Mouse (Mus musculus): Measurements from ENCODE around the gene Mef2d.
A peak's percentile ranks its signal among the peaks of the same experiment; 100 is the strongest.

The Mef2d gene

DNA sequence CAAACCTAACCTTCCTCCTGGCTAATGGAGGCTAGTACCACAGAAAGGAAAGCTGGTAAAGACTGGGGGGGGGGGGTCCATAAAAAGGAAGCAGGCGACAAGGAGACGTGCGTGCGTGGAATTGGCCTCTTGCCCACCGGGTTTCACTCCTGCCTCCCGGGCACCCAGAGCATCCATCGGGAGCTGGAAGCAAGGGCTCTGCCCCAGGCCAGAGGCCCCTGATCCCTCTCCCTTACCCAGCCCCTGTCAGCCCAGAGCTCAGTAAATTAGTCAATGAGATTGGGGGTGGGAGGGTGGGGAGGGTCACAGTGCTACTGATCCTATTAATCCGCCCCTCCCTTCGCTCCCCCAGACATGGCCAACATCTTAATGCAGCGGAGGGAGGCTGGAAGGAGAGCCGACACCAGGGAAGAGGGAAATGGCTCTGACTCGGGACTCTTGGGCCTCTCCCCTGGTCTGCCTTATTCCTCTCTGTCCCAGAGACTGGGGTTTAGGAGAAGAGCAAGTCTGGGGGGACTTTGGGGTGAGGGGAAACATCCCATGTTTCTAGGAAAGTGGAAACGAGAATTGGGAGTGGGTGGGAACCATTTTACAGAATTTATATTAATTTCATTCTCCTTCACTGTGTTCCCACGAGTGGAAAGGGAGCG lies 65.4 kb downstream of the Mef2d start:
- DNase-seq (ENCODE audit: low read depth, low spot score), result no peak

DNA sequence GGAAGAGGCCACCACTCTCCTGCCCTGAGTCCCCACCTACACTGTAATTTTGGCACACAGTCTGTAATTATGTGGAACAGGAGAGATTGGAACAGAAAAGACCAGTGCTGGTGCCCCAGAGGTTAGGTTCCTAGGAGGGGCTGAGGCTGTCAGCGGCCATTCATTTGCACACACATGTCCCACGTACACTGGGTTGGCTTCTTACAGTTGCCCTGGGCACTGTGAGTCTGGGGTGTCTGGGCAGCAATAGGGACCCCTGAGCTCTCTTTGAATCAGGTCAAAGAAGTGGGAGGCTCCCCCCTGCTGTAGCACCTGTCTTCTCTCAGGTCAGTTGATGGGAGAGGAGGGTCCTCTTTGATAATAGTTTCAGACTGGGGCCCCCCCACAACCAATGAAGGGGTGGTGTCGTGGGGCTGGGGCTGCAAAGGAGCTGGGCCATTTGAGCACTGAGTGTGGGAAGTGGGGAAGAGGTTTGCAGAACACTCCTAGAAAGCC lies 66.1 kb downstream of the Mef2d start:
- DNase-seq (ENCODE audit: low read depth, low spot score), result no peak

DNA sequence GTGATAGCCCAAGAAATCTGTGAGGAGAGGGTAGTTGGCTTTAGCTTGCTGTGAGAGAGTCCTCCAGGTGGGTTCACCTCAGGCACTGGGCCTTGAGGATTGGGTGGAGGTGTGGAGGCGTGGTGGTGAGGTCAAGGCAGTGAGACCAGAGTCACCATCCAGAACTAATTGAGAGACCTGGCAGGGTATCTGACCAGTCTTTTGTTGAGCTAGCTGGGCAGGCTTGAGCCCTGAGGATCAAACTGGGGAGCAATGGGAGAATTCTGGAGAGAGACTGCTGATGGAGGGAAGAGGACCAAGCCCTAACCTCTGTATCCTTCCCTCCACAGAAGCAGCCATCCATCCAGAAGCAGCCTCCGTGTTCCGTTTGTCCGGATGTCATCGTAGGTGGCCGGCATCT lies 67.1 kb downstream of the Mef2d start:
- no peak for DNase-seq (ENCODE audit: low read depth, low spot score)

DNA sequence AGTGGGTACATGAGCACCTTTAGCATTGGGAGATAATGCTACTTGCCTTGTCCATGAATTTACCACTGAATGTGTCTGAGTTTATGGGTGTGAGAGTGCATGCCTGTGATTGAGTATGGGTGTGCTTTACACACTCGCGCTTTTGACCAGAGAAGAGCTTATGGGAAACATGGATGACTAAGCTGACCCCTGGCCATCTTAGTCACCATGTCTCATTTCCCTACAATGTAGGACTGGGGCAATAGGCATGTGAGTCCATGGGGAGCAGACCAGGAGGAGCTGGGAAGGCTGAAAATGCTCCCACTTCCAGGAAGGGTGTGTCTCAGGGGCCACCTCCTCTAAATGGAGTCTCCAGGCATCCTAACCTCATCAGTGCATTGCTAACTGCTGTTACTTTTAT lies 67.9 kb downstream of the Mef2d start:
- no peak for DNase-seq (ENCODE audit: low read depth, low spot score)

DNA sequence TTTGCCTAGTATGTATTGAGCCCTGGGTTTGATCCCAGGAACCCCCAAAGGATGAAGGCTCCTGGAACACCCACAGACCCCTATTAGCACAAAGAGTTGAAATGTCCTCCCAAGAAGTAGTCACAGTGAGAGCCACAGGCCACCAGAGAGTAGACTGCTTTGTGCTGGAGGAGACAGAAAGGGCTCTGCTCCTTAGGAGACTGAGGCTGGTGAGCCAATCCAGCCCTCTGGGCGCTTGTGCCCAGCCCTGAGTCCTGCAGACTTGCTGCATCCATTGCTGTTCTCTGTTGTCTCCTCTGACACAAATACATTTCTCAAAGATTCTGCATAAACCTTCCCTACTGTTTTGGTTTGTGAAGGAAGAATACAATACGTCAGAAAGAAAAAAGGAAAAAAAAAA lies 68.7 kb downstream of the Mef2d start:
- no peak for DNase-seq (ENCODE audit: low read depth, low spot score)

DNA sequence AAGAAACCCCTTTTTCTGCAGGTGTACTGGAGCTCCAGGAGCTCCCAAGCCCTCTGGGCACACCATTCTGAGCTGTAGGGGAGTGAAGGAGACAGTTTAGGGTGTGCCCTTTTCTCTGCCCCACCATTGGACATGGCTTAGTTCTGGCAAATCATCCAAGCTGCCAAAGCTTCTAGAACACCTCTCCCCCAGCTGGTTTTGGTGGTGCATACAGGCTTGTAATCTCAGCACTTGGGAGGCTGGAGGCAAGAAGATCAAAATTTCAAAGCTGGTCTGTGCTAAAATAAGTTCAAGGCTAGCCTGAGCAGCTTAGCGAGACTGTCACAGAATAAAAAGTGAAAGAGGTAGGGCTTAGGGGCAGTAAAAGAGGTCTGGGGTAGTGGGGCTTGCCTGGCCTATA lies 70.2 kb downstream of the Mef2d start:
- DNase-seq (ENCODE audit: low read depth, low spot score), result no peak

DNA sequence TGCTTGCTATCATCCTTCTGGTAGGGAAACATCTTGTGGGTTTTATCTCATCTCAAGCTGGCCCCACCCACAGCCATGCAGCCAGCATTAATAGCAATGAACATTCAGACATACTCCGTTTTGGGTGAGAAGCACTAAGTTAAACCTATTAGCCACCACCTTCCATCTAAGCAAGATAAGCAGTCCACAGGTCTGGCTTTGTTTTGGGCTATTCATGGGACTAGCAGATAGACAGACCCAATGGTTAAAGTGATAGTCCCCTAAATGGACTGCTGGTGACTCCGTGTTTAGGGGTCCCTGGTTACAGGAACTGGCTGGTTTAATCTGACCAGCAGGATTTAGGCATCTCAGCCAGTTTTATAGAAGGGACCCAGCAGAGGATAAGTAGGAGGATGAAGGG lies 70.8 kb downstream of the Mef2d start:
- DNase-seq (ENCODE audit: low read depth, low spot score), result no peak

DNA sequence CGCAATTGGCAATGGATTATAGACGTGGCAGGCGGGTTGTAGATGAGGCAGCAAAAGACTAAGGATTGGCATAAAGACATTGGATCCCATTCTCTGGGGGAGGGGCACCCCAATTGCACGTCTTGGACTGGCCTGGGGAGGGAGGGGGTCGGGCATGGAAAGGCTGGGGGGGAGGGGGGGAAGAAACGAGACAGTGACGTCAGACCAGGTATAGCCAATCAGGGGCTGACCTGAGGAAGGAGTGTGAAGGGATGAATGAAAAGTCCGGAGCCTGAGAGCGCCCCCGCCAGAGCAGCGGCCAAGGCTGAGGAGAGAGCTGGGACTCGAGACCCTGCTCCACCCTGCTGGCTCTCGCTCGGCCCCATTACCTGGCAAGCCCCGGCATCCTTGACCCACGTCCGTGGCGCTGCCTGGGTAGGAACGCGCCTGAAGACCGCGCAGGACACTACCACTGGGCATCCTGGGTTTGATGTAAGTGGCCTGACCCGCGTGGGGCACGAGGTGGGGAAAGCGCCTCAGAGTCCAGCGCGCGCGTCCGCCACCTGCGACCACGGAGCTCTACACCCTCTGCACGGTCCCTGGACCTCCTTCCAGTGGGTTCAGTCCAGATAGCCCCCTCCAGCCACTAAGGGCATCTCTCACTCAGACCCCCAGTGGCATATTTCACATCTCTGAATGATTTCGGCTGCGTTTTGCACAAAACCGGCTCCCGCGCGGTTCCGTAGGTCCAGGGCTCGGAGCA lies 72.2 kb downstream of the Mef2d start:
- peak; percentile 95 for DNase-seq (ENCODE audit: low read depth, low spot score)

DNA sequence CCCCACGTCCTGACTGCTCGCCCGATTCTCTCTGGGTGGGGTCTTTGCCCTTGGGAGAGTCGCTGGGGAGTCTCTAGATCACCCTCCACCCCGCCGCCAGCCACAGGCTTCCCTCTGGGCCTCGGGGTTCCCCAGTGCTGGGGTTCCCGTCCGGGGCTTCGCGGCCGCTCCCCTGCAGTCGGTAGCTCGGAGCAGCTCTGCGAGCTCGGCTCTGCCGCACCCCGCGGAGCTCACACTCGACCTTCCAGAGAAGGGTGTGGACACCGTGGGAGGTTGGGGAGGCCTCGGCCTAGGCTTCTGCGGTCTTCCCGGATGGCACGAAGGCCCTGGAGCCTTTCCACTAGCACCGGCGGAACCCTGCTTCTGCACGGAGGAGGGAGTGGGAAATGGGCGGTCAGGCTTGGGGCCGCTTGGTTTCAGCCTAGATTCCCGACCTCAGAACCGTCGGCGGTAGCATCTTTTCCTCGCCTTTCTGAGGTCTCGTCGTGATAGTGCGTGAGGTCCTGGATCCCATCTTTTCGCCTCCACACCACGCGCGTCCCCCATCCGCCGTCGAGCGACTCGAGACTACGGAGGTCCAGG lies 72.9 kb downstream of the Mef2d start:
- no peak for DNase-seq (ENCODE audit: low read depth, low spot score)

DNA sequence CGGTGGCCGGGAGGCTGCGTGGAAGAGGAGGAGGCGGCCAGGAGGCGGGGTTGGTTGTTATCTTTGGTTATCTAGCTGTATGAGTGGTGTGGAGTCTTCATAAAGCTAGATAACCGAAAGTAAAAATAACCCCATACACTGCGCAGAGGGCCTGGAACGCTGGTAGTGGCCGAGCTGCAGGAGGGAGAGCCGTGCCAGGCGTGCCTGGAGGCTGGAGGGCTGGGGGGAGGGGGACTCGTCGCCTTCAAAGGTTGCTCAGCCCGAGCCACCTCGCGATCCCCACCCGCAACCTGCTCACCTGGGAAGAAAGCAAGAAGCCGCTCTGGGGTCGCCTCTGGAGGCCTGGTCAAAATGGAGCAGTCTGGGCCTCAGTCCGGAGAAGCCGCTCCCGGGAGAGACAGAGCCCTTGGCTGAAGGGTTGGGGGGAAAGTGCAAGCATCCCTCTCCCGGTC lies 73.4 kb downstream of the Mef2d start:
- peak; percentile 71 for DNase-seq (ENCODE audit: low read depth, low spot score)

DNA sequence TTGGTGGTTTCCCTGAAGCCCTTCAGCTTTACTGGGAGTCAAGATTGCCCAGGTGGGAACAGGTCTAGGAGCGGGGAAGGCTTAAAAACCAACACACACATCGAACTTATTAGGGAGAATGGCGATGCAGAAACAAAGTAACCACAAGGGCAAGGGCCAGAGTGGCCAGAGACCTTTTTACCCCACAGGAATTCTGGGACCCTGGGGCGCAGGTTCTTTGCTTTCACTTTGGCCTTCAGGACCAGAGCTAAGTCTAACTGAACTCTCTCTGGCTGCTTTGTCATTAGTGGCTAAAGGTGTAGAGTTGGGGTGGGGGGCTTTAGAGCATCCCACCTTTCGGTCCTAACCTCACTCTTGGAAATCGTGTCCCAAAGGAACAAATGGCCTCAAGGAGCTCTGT lies 73.9 kb downstream of the Mef2d start:
- no peak for DNase-seq (ENCODE audit: low read depth, low spot score)

DNA sequence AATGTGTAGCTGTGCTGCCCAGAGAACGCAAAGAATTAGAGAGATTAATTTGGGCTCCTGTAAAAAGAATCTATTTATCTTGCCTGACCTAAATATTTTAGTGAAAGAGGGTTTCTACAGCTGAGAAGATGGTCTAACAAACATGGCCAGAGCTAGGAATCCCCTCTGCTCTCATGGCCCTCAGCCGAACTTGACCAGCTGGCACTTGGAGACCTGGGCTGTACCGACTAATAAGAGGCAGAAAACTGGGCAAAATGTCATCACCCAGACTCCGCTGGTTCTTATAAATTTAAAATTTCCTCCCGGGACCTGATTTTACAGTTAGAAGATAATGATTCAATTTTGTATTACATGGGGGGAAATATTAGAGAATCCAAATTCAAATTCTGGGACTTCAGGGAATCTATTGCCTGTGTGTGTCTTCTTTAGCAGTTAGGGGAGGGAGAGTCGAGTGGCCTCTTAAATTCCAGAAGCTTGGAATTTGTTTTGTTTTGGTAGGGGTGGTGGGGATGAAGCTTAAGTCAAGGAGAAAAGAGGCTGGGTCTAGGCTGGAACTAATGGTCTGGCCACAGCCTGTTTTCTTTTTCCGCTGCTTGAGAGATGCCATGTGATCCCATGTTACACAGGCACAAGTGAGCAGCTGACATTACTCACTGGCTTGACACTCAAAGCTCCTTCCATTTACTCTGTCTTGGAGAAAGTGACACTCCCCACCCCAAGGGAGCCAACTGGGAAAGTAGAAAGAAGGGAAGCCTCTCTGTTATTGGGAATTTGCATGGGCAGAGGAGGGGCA lies 74.6 kb downstream of the Mef2d start:
- peak; percentile 81 for DNase-seq (ENCODE audit: low read depth, low spot score)

DNA sequence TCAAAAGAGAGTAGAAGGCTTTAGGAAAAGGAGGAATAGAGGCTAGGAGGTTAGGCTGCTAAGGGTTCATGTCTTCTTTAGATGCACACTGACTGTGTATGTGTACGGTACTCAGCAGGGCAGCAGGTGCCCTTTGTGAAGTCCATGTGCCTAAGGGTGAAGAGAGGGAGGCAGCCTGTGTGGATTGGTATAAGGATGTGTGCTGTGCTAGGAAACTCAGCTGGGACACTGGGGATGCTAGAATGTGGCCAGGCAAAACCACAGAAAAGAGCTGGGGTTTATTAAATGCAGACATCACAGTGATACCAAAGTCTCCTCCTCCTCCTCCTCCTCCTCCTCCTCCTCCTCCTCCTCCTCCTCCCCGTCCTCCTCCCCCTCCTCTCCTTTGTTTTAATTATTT lies 75.5 kb downstream of the Mef2d start:
- no peak for DNase-seq (ENCODE audit: low read depth, low spot score)

DNA sequence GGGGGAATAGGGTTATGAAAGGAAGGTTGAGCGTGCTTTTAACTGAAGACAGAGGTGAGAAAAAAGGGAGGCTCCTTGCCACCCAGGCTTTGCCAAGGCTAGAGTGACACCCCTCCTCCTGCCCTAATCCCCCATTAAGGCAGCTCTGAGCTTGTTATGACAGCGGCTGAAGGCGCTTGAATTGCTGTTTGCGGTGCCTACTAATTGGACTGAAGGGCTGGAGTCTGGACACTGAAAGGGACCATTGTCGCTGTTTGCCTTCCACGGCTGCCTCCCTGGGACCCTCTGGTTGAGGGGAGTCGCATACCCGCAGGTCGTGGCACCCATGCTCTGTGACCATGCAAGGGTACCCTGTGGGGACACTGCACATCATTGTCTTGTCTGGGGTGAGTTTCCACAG lies 77.8 kb downstream of the Mef2d start:
- DNase-seq (ENCODE audit: low read depth, low spot score), result no peak

DNA sequence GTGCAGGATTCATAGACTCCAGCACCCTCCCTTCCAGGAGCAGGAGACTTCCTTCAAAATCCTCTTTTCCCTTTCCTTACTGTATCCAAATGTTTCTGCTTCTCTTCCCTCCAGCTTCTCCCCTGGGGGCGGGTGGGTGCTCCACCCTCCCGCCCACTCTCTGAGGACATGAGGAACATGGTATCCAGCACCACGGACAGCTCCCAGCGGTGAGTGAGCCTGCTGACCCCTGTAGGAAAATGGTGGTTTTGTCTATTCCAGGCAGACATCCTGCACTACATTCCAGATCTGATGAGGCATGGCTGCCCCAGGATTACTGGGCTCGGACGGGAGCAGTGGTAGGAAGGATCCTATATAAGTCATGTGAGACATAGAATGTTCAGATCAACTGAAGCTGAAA lies 78.7 kb downstream of the Mef2d start:
- no peak for DNase-seq (ENCODE audit: low read depth, low spot score)

All from brain, adult 2 months (tissue).